Mouse (Mus musculus) ES-E14 (cell line): ENCODE measurements around the gene Pld5.

Source experiments
- CHD2 ChIP-seq: IDR thresholded peaks from 2 replicates; pipeline ENCODE4 v1.6.1; 2014; ENCODE audit warnings: mild to moderate bottlenecking, low read depth, low read length, inconsistent platforms
- ZC3H11A ChIP-seq: IDR thresholded peaks from 2 replicates; pipeline ENCODE4 v1.6.1; 2012; ENCODE audit warnings: low read depth, mild to moderate bottlenecking, inconsistent platforms, low read length, borderline replicate concordance
- ZNF384 ChIP-seq: IDR thresholded peaks from 2 replicates; pipeline ENCODE4 v1.6.1; 2012; ENCODE audit warnings: low read depth, low read length, inconsistent platforms

DNA sequence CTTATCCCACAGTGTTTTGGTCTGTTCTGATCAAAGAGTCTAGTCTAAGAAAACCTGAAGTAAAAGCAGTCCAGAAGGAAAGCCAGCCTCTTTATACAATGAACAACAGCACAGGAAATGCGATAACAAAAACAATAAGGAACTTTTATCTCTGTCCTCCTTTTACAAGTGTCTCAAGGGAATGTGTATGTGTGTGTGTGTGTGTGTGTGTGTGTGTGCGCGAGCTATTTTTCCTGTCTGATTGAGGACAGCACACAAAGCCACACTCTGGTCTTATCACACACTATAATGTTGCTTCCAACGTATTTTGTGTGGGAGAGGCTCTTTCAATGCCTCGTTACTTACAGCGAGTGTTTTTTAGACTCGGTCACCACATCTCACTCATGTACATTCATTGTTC is 196.7 kb downstream of the Pld5 start:
- TF ChIP-seq ZNF384 = no peak
- TF ChIP-seq CHD2 = no peak
- no peak for TF ChIP-seq ZC3H11A
